Mouse (Mus musculus) frontal cortex, postnatal 25 days (tissue): ENCODE data around the gene Cmss1.
A peak's percentile ranks its signal among the peaks of the same experiment; 100 is the strongest.

Experiments
- DNase-seq, 2 experiments: peaks; one replicate each; pipeline ENCODE4 v3.0.0; 2022; ENCODE audit warnings: low spot score in 2 of 2

Gene Cmss1

GRCm38 (mm10) chr16:57295216-57295934 is 311.3 kb downstream of the Cmss1 start:
- DNase-seq = no peak

GRCm38 (mm10) chr16:57292765-57293164 is 313.9 kb downstream of the Cmss1 start, which contains the start of gene Tmem30c:
Gene Tmem30c (minus strand): TSS chr16:57292865.
- DNase-seq = no peak

- no peak for DNase-seq
These were observed 314.4 kb downstream of the Cmss1 start for GRCm38 (mm10) chr16:57292296-57292695.

- DNase-seq = no peak
These were observed 315.0 kb downstream of the Cmss1 start for GRCm38 (mm10) chr16:57291696-57292095.

- DNase-seq = no peak
These were observed 325.2 kb downstream of the Cmss1 start for GRCm38 (mm10) chr16:57281417-57281816.

- no peak for DNase-seq
These were observed 326.1 kb downstream of the Cmss1 start for GRCm38 (mm10) chr16:57280221-57281217.

- DNase-seq = no peak
These were observed 327.6 kb downstream of the Cmss1 start for GRCm38 (mm10) chr16:57278976-57279626.

GRCm38 (mm10) chr16:57269751-57270150 is 336.9 kb downstream of the Cmss1 start:
- DNase-seq = no peak

- DNase-seq = peak; percentile 30 to 35
These were observed 338.4 kb downstream of the Cmss1 start for GRCm38 (mm10) chr16:57268058-57268841.

GRCm38 (mm10) chr16:57267068-57267467 is 339.6 kb downstream of the Cmss1 start:
- DNase-seq = no peak

- DNase-seq = no peak
These were observed 346.5 kb downstream of the Cmss1 start for GRCm38 (mm10) chr16:57260152-57260551.

GRCm38 (mm10) chr16:57259356-57260083 is 347.1 kb downstream of the Cmss1 start:
- no peak for DNase-seq
